Mouse (Mus musculus): ENCODE measurements at regions not wholly inside any gene's neighbourhood (a gene's known extent, or its start where the extent isn't known, plus 50 kb on each side); places are given as distances from the start of the nearest gene placed in this dataset.
"Not testable (repeated sequence)": the region's sequence is repeated elsewhere in the genome, so short reads cannot be mapped to it uniquely, and the experiment has no call there.

GRCm38 (mm10) chr4:71422121-71422520 is 335.6 kb downstream of the Gm11232 start:
- DNase-seq (ENCODE audit: low read depth): not testable (repeated sequence)

- no peak for DNase-seq (ENCODE audit: low read depth)
Measured at GRCm38 (mm10) chr4:71409867-71410266, 347.9 kb downstream of the Gm11232 start.

- DNase-seq (ENCODE audit: low read depth): no peak
Measured at GRCm38 (mm10) chr4:71390444-71390843, 367.3 kb downstream of the Gm11232 start.

GRCm38 (mm10) chr4:71369276-71369675 is 388.5 kb downstream of the Gm11232 start:
- no peak for DNase-seq (ENCODE audit: low read depth)

GRCm38 (mm10) chr4:71363761-71364160 is 394.0 kb downstream of the Gm11232 start:
- no peak for DNase-seq (ENCODE audit: low read depth)

- no peak for DNase-seq (ENCODE audit: low read depth)
Measured at GRCm38 (mm10) chr4:71357626-71358025, 400.1 kb downstream of the Gm11232 start.

DNA sequence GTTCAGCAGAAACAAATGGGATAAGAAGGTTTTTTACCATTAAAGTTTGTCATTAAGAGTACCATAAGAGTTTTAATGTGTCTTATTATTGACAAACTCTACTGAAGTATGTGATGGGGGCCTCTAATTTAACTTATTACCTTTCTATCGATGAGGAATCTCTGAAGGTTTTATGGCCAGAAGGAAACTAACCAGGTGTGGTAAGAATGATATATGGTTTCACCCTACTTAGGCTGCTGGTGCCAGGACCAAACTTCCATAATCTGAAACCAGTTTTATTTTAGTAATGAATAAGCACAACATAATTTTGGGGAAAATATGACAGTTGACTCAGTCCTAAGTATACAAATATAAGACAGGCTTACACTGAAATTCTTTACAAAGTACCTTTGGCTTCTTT is 401.1 kb downstream of the Gm11232 start:
- DNase-seq (ENCODE audit: low read depth): no peak

DNA sequence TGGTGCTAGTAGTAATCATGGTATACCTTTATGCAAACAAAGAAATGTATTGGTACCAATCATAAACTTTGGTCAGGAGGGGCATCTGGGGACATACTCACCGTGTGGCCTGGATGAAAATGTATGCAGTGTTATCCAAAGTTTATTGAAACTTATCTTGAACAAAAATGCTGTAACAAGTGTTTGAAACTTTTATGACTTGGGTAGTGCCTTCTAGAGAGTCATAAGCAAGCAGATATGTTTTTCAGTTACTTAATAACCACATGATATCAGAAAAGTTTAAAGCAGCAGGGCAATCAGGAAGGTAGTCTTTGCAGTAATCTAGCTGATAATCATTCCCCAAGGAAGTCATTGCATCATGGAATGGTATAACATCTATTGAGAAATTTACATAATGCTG is 401.5 kb downstream of the Gm11232 start:
- no peak for DNase-seq (ENCODE audit: low read depth)

GRCm38 (mm10) chr4:71351880-71352279 is 405.9 kb downstream of the Gm11232 start:
- no peak for DNase-seq (ENCODE audit: low read depth)

GRCm38 (mm10) chr4:71343068-71343467 is 414.7 kb downstream of the Gm11232 start:
- DNase-seq (ENCODE audit: low read depth): no peak

DNA sequence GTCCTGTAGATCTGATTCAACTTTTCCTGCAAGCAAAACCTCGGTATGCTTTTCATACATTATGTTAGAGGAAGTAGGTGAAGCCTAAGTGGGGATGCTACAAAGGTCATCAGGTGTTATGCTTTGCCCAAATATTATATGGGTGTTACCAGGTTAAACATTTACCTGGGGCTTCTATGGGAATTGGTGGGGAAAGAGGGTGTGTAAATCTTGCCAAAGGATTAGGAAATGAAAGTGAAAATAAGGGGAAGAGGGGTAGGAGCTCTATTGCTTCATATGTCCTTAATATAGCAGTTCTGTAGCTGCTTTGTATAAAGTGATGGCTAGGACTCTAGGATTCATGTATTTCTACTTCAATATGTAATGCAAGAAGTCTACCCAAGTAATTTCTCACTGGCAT is 419.2 kb downstream of the Gm11232 start:
- no peak for DNase-seq (ENCODE audit: low read depth)

DNA sequence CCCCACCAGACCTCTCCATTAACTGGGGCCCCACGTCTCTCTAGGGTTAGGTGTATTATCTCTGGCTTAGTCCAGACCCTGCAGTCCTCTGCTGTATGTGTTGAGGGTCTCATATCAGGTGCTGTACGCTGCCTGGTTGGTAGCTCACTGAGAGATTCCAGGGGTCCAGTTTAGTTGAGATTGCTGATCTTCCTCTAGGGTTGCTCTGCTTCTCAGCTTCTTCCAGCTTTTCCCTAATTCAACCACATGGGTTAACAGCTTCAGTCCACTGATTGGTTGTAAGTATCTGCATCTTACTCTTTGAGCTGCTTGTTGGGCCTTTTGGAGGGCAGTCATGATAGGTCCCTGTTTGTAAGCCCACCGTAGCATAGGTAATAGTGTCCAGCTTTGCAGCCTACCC is 425.1 kb downstream of the Gm11232 start:
- no peak for DNase-seq (ENCODE audit: low read depth)

- DNase-seq (ENCODE audit: low read depth): no peak
Measured at GRCm38 (mm10) chr4:71332018-71332417, 425.7 kb downstream of the Gm11232 start.

GRCm38 (mm10) chr4:71316605-71317004 is 441.2 kb downstream of the Gm11232 start:
- DNase-seq (ENCODE audit: low read depth): no peak

GRCm38 (mm10) chr4:71307176-71307612 is 450.6 kb downstream of the Gm11232 start:
- DNase-seq (ENCODE audit: low read depth): no peak

DNA sequence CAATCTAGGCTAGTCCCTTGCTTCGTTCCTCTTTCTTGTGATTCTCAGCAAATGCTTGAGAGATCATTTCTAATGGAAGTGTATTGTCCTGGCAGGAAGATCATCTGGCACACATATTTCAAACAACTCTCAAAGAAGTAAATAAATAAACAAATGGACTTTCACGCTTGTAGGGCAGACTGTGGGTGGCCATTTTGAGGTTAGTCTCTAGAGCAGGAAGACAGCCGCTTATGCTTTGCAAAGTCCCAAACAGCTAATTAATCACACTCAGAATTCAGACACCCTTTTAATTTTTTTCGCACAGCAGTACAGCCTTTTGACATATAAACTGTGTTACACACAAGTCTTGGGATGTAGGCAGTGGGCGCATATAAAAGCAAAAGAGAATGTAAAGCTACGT is 451.1 kb downstream of the Gm11232 start:
- DNase-seq (ENCODE audit: low read depth): no peak

GRCm38 (mm10) chr4:71295716-71296115 is 462.0 kb downstream of the Gm11232 start:
- DNase-seq (ENCODE audit: low read depth): not testable (repeated sequence)

- no peak for DNase-seq (ENCODE audit: low read depth)
Measured at GRCm38 (mm10) chr4:71291741-71292149, 466.0 kb downstream of the Gm11232 start.

GRCm38 (mm10) chr4:71291111-71291740 is 466.5 kb downstream of the Gm11232 start:
- DNase-seq (ENCODE audit: low read depth): not testable (repeated sequence)

GRCm38 (mm10) chr4:71283147-71283546 is 474.6 kb downstream of the Gm11232 start:
- DNase-seq (ENCODE audit: low read depth): no peak

- no peak for DNase-seq (ENCODE audit: low read depth)
Measured at GRCm38 (mm10) chr4:71279710-71280109, 478.1 kb downstream of the Gm11232 start.

GRCm38 (mm10) chr4:71259897-71260296 is 497.9 kb downstream of the Gm11232 start:
- peak; percentile 14 for DNase-seq (ENCODE audit: low read depth)

DNA sequence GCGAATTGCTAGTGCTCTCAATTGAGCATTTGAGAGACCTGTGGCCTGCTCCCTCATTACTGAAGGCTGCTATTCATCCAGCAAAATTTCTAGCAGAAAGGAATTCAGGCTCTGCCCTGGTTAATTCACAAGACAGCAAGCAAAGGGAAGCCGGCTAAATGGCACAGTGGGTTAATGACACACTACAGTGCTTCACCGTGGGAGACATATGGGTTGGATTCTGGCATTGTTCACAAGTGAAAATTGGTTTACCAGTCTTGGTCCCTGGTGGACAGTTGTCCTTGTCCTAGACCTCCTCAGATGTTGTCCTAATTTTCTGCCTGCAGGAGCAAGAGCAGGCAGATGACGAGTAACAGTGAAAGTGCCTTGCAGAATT is 527.3 kb downstream of the Gm11232 start:
- DNase-seq (ENCODE audit: low read depth): no peak

GRCm38 (mm10) chr4:71229796-71230496 is 527.8 kb downstream of the Gm11232 start:
- DNase-seq (ENCODE audit: low read depth): no peak
